Mouse (Mus musculus) myocyte (in vitro differentiated cells): ENCODE measurements around the gene Frrs1.

Source experiments
- CEBPB ChIP-seq: IDR thresholded peaks from 2 replicates; pipeline ENCODE4 v1.6.1; 2011; ENCODE audit warnings: mild to moderate bottlenecking, moderate library complexity; ENCODE audit not compliant: poor library complexity, insufficient read depth, severe bottlenecking
- E2F4 ChIP-seq: IDR thresholded peaks from one replicate; pipeline ENCODE4 v1.6.1; 2011; ENCODE audit warnings: mild to moderate bottlenecking, control low read depth, moderate library complexity; ENCODE audit not compliant: insufficient read depth
- MAX ChIP-seq: IDR thresholded peaks from one replicate; pipeline ENCODE4 v1.6.1; 2011; ENCODE audit warnings: low read depth, mild to moderate bottlenecking, control low read depth
- MYOD1 ChIP-seq, 3 experiments: IDR thresholded peaks; one replicate each; pipeline ENCODE4 v1.6.1; 2011; ENCODE audit warnings: control low read depth in 2 of 3, low read depth in 2 of 3, mild to moderate bottlenecking in 2 of 3, moderate library complexity in 1 of 3; ENCODE audit not compliant: insufficient read length in 2 of 3, control insufficient read depth in 1 of 3
- MYOG ChIP-seq, 3 experiments: IDR thresholded peaks; one replicate each; pipeline ENCODE4 v1.6.1; 2011; ENCODE audit warnings: control low read depth in 2 of 3, low read depth in 2 of 3, mild to moderate bottlenecking in 2 of 3; ENCODE audit not compliant: insufficient read length in 2 of 3, control insufficient read depth in 1 of 3, insufficient read depth in 1 of 3
- POLR2A ChIP-seq: IDR thresholded peaks from one replicate; pipeline ENCODE4 v1.6.1; 2011; ENCODE audit warnings: low read depth, mild to moderate bottlenecking, control low read depth, moderate library complexity; ENCODE audit not compliant: insufficient read length
- POLR2AphosphoS2 ChIP-seq: IDR thresholded peaks from one replicate; pipeline ENCODE4 v1.6.1; 2011; ENCODE audit warnings: low read depth, control low read depth; ENCODE audit not compliant: insufficient read length
- REST ChIP-seq: IDR thresholded peaks from one replicate; pipeline ENCODE4 v1.6.1; 2011; ENCODE audit warnings: mild to moderate bottlenecking, control low read depth, moderate library complexity; ENCODE audit not compliant: insufficient read depth, insufficient read length
- TCF12 ChIP-seq: IDR thresholded peaks from one replicate; pipeline ENCODE4 v1.6.1; 2011; ENCODE audit warnings: mild to moderate bottlenecking, control low read depth; ENCODE audit not compliant: poor library complexity, insufficient read depth, severe bottlenecking
- TCF3 ChIP-seq: IDR thresholded peaks from one replicate; pipeline ENCODE4 v1.6.1; 2011; ENCODE audit warnings: low read depth, control low read depth; ENCODE audit not compliant: insufficient read length
- USF1 ChIP-seq: IDR thresholded peaks from one replicate; pipeline ENCODE4 v1.6.1; 2011; ENCODE audit warnings: low read depth, mild to moderate bottlenecking, control low read depth, moderate library complexity

- TF ChIP-seq USF1 = no peak
- no peak for TF ChIP-seq POLR2A
- no peak for TF ChIP-seq E2F4
- TF ChIP-seq POLR2AphosphoS2 = no peak
- TF ChIP-seq TCF3 = no peak
- no peak for TF ChIP-seq TCF12
- TF ChIP-seq MYOD1 (IDR thresholded peaks at IDR 0.05; ENCODE audit: control insufficient read depth in 1 of 3, insufficient read length in 2 of 3, low read depth in 2 of 3) = no peak
- no peak for TF ChIP-seq MAX
- TF ChIP-seq MYOG (IDR thresholded peaks at IDR 0.05; ENCODE audit: control insufficient read depth in 1 of 3, insufficient read depth in 1 of 3, insufficient read length in 2 of 3, low read depth in 2 of 3) = no peak
- no peak for TF ChIP-seq REST
- no peak for TF ChIP-seq CEBPB
These were observed 63.8 kb downstream of the Frrs1 start for GRCm38 (mm10) chr3:116923042-116923441.
